Mouse (Mus musculus) heart, embryonic 12.5 days (tissue): ENCODE results near the gene Ttc32. TPM values are rescaled to one million over a fixed set of nuclear protein-coding genes. Genes with fewer than 3 reads are reported as not detected.

Source experiments
- ATAC-seq: fragments of 200-750 bp; cut with Nextera tagmentation; 2 replicates; pipeline ENCODE4 v1.8.0; 2017; ENCODE audit warnings: moderate TSS enrichment, moderate library complexity; ENCODE audit not compliant: insufficient number of reproducible peaks, low FRiP score
- H3K27ac ChIP-seq: fragments of 300-500 bp; sonication (generic); 2 replicates; pipeline ENCODE4 v1.5.1; 2016; ENCODE audit warnings: mild to moderate bottlenecking, moderate library complexity; ENCODE audit not compliant: poor library complexity, severe bottlenecking
- H3K27me3 ChIP-seq: fragments of 300-500 bp; sonication (generic); replicated peaks from 2 replicates; pipeline ENCODE4 v1.6.1; 2016; ENCODE audit warnings: mild to moderate bottlenecking, moderate library complexity
- H3K36me3 ChIP-seq: fragments of 300-500 bp; sonication (generic); 2 replicates; pipeline ENCODE4 v1.6.1; 2016; ENCODE audit warnings: mild to moderate bottlenecking, moderate library complexity
- H3K4me1 ChIP-seq: fragments of 300-500 bp; sonication (generic); replicated peaks from 2 replicates; pipeline ENCODE4 v1.6.1; 2016; ENCODE audit warnings: mild to moderate bottlenecking
- H3K4me2 ChIP-seq: fragments of 300-500 bp; sonication (generic); 2 replicates; pipeline ENCODE4 v1.6.1; 2016; ENCODE audit warnings: mild to moderate bottlenecking, moderate library complexity
- H3K4me3 ChIP-seq: fragments of 300-500 bp; sonication (generic); 2 replicates; pipeline ENCODE4 v1.5.1; 2016; ENCODE audit warnings: mild to moderate bottlenecking
- H3K9ac ChIP-seq: fragments of 300-500 bp; sonication (generic); 2 replicates; pipeline ENCODE4 v1.6.1; 2016; ENCODE audit warnings: mild to moderate bottlenecking, moderate library complexity
- H3K9me3 ChIP-seq: fragments of 300-500 bp; sonication (generic); replicated peaks from 2 replicates; pipeline ENCODE4 v1.6.1; 2016; ENCODE audit warnings: mild to moderate bottlenecking, moderate library complexity
- WGBS: fragments of 180-500 bp; shearing (Covaris S2); methylation state at CpG from one replicate; pipeline ENCODE4 v1.1.7; 2016; 5-methylcytosine and 5-hydroxymethylcytosine counted together
- polyA plus RNA-seq: library from polyadenylated mRNA; unstranded; fragments of >200 nt; fragmentation: Nextera tagmentation; extraction: Ambion mirVana; gene quantifications from 2 replicates; pipeline ENCODE4 v1.2.1, GENCODE M21; 2016

Ttc32 gene
- 11.6 and 13.0 TPM in 2 replicates for polyA plus RNA-seq

DNA sequence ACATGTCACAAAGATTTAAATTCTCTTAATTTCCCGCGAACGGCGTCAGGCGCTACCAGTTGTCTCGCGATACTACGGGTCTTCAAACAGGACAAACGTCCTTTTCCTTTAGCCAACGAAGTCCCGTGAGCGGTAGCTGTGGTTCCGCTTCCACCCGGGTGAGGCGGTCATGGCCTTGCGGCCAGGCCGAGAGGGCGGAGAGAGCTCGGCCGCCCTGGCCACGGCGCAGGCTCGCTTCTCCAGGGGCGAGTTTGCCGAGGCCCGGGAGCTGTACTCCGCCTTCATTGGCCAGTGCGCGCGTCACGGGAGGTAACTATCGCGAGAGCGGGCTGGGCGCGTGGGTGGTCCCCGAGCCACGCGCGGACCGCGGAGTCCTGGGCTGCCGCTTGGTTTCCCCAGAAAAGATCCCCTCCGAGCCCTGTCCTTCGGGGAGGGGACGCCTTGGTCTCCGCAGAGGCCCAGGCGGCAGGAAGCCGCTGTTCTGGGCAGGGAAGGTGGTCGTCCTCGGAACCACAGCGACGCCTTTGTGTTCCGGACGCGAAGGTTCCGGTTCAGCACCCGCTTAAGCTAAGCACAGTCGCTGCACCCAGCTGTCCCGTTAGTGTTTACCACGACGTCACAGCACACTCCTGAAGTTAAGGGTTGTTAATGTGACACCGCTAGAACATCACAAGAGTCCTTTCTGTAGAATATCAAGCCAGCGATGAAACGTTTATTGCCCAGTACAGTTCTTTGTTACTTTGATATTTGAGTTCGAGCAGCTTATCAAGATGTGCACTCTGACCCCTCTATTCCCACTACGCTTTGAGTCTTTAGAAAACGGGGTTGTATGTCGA lies at the start of gene Ttc32:
Gene Ttc32, plus strand, starts transcription at position 110 of the 836 bp plus-strand sequence.
- Histone ChIP-seq H3K9ac (peak within 1 kb of the TSS; percentile 84), H3K4me3 (peak within 1 kb of the TSS; percentile 68), H3K27me3 (no peaks in the 10 kb centered on the region), H3K4me2 (peak within 1 kb of the TSS; percentile 68), H3K36me3 (no peaks in the 10 kb centered on the region; the same call in 1 of the 2 replicates), H3K27ac (peak within 1 kb of the TSS; percentile 91), H3K9me3 (no peaks in the 10 kb centered on the region), H3K4me1 (no peaks in the 10 kb centered on the region; the same call in 1 of the 2 replicates)
- WGBS, result under 1% methylated on average over 69 of the region's 69 CpGs
- peak; percentile 94 for ATAC-seq

GRCm38 (mm10) chr12:8993231-8993630 lies 36.6 kb upstream of the Ttc32 start:
- WGBS, result 67% methylated on average over 8 of the region's 8 CpGs
- Histone ChIP-seq H3K4me2 (no peak overlapping the region), H3K4me1 (no peaks in the 10 kb centered on the region), H3K9ac (no peak overlapping the region), H3K27me3 (no peaks in the 10 kb centered on the region), H3K4me3 (no peak overlapping the region), H3K9me3 (no peaks in the 10 kb centered on the region), H3K36me3 (peaks cover 3% of the 10 kb centered on the region; the same call in 1 of the 2 replicates), H3K27ac (no peak overlapping the region)
- no peak for ATAC-seq

DNA sequence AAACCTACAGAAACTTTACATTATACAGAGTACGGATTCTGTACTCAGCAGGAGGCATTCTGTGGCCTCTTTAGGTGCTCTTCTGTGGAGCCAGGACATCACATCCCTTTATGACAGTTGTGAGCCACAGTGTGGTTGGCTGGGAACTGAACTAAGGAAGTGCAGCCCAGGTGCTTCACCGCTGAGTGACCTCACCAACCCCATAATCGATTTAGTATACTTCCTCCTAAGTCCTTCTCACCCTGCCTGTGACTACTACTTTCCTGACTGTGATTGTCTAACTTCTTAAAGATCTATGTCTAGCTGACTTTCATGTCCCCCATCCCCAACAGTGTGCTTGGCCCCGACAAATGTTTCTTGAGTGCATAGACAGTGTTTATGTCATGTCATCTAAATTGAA lies 31.5 kb upstream of the Ttc32 start:
- H3K4me3 ChIP-seq, result no peak overlapping the region
- no peak for ATAC-seq
- no peak overlapping the region for H3K27ac ChIP-seq
- no peak overlapping the region for H3K4me2 ChIP-seq
- no peak overlapping the region for H3K9ac ChIP-seq
- no peaks in the 10 kb centered on the region for H3K4me1 ChIP-seq
- 89% methylated on average over 4 of the region's 4 CpGs for WGBS
- H3K36me3 ChIP-seq, result peaks cover 6% of the 10 kb centered on the region; the same call in 1 of the 2 replicates
- H3K27me3 ChIP-seq, result no peaks in the 10 kb centered on the region
- H3K9me3 ChIP-seq, result no peaks in the 10 kb centered on the region

DNA sequence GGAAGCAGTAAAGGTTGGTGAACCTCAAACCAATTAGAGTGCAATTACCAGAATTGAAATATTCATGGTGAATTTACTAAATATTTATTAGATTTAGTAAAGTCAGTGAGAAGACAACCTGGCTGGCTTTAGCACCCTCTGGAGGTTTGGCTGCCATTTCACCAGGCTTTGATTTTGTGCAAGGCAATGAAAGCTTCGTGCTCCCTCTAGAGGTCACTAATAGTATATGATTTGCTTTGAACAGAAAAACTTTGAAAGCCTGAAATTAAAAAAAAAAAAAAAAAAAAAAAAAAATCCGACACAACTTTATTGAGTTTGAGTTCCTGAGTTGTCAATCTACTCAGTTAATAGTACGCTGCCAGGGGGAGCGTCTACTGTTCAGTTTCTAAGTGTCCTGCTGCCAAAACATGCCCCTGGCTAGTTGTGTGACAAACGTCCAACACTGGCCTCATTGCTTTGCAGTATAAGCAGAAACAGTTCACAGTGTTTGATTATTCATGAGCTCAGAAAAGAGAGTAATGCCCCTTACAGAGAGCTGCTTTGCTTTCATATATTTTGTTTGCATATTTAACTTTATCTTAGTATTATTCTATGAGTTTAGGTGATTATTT lies 27.7 kb upstream of the Ttc32 start:
- Histone ChIP-seq H3K27me3 (no peaks in the 10 kb centered on the region), H3K27ac (no peak overlapping the region), H3K36me3 (peaks cover 2% of the 10 kb centered on the region; the same call in 1 of the 2 replicates), H3K4me2 (no peak overlapping the region), H3K9me3 (no peaks in the 10 kb centered on the region), H3K9ac (no peak overlapping the region), H3K4me1 (no peaks in the 10 kb centered on the region), H3K4me3 (no peak overlapping the region)
- WGBS, result 15% methylated on average over 5 of the region's 5 CpGs
- ATAC-seq, result no peak

GRCm38 (mm10) chr12:9007146-9007545 lies 22.7 kb upstream of the Ttc32 start:
- no peak overlapping the region for H3K27ac ChIP-seq
- no peaks in the 10 kb centered on the region for H3K27me3 ChIP-seq
- no peak overlapping the region for H3K4me3 ChIP-seq
- H3K9ac ChIP-seq, result no peak overlapping the region
- no peaks in the 10 kb centered on the region for H3K9me3 ChIP-seq
- H3K4me2 ChIP-seq, result no peak overlapping the region
- no peak for ATAC-seq
- peaks cover 8% of the 10 kb centered on the region for H3K4me1 ChIP-seq
- 60% methylated on average over 4 of the region's 4 CpGs for WGBS
- no peaks in the 10 kb centered on the region for H3K36me3 ChIP-seq

DNA sequence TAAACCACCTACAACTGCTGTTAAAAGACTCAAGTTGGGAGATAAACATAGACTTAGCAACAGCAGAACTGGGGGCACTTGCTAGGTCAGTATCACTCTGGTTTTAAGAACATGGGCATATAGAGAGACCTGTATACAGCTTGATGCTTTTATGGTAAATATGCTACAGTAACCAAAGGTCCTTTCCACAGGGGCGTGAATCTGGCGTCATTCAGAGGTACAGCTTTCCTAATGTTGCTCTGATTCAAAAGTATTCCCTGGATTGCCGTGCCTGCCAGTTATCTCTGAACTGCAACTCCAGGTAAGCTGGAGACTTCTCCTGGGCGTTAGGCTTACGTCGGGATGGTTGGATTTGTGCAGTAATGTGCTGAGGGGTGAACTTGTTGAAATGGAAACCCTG lies 22.0 kb upstream of the Ttc32 start:
- Histone ChIP-seq H3K9ac (no peak overlapping the region), H3K4me2 (no peak overlapping the region), H3K4me3 (no peak overlapping the region), H3K36me3 (0 out of 2 replicates have a peak, but pooled peaks cover 3% of the 10 kb centered on the region), H3K4me1 (peaks cover 8% of the 10 kb centered on the region), H3K27ac (no peak overlapping the region), H3K27me3 (no peaks in the 10 kb centered on the region), H3K9me3 (no peaks in the 10 kb centered on the region)
- 83% methylated on average over 6 of the region's 6 CpGs for WGBS
- ATAC-seq, result no peak

DNA sequence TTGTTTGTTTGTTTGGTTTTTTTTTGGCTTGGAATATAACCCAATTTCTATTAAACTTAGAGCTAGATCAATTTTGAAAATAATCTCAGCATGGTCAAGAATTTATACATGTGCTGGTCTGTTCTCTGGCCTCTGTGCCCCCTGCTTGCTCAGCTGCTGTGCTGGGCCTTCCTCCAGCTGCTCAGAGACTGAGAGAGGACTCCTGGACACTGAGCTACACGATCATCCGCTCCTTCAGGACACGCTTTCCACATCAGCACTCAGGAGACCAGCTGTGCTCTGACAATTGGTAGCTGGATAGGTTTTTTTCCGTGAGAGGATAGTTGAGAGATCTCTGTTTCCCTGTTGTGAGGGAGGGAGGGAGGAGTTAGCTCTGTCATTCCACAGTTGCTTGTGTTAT lies 19.5 kb upstream of the Ttc32 start:
- 57% methylated on average over 4 of the region's 4 CpGs for WGBS
- H3K27me3 ChIP-seq, result no peaks in the 10 kb centered on the region
- no peaks in the 10 kb centered on the region for H3K9me3 ChIP-seq
- ATAC-seq, result no peak
- H3K27ac ChIP-seq, result no peak overlapping the region
- H3K4me3 ChIP-seq, result no peak overlapping the region
- 0 out of 2 replicates have a peak, but pooled peaks cover 5% of the 10 kb centered on the region for H3K36me3 ChIP-seq
- no peak overlapping the region for H3K9ac ChIP-seq
- H3K4me1 ChIP-seq, result peaks cover 8% of the 10 kb centered on the region
- H3K4me2 ChIP-seq, result no peak overlapping the region

GRCm38 (mm10) chr12:9016376-9016775 lies 13.4 kb upstream of the Ttc32 start:
- H3K27me3 ChIP-seq, result no peaks in the 10 kb centered on the region
- 90% methylated on average over 9 of the region's 9 CpGs for WGBS
- H3K27ac ChIP-seq, result no peak overlapping the region
- no peak overlapping the region for H3K4me3 ChIP-seq
- H3K4me1 ChIP-seq, result no peaks in the 10 kb centered on the region
- no peak for ATAC-seq
- no peak overlapping the region for H3K9ac ChIP-seq
- H3K9me3 ChIP-seq, result no peaks in the 10 kb centered on the region
- peaks cover 13% of the 10 kb centered on the region; the same call in 1 of the 2 replicates for H3K36me3 ChIP-seq
- H3K4me2 ChIP-seq, result no peak overlapping the region

GRCm38 (mm10) chr12:9020431-9020830 lies 9.4 kb upstream of the Ttc32 start:
- ATAC-seq, result no peak
- Histone ChIP-seq H3K36me3 (peaks cover 8% of the 10 kb centered on the region; the same call in 1 of the 2 replicates), H3K4me2 (no peak overlapping the region), H3K27me3 (no peaks in the 10 kb centered on the region), H3K4me3 (no peak overlapping the region), H3K27ac (no peak overlapping the region), H3K9ac (no peak overlapping the region), H3K4me1 (no peaks in the 10 kb centered on the region), H3K9me3 (no peaks in the 10 kb centered on the region)
- 87% methylated on average over 8 of the region's 8 CpGs for WGBS

DNA sequence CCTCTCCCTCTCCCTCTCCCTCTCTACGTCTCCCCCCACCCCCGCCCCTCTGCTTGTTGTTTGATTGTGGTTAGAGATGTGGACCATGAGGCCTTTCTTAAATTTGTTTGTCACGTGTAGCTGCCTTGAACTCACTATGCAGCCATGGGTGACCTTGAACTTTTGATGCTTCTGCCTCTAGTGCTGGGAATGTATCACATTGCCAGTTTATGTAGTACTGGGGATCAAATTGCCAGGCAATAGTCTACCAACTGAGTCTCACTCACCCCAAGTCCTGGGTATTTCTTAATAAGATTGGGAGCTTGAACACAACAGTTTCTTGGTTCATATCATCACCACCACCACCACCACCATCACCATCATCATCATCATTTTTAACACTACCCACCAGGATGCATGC lies 8.8 kb upstream of the Ttc32 start:
- no peaks in the 10 kb centered on the region for H3K27me3 ChIP-seq
- H3K4me3 ChIP-seq, result no peak overlapping the region
- 66% methylated on average over 3 of the region's 3 CpGs for WGBS
- H3K36me3 ChIP-seq, result peaks cover 8% of the 10 kb centered on the region; the same call in 1 of the 2 replicates
- no peak overlapping the region for H3K9ac ChIP-seq
- H3K4me1 ChIP-seq, result no peaks in the 10 kb centered on the region
- H3K27ac ChIP-seq, result no peak overlapping the region
- no peak for ATAC-seq
- H3K9me3 ChIP-seq, result no peaks in the 10 kb centered on the region
- no peak overlapping the region for H3K4me2 ChIP-seq

- Histone ChIP-seq H3K27me3 (no peaks in the 10 kb centered on the region), H3K9me3 (no peaks in the 10 kb centered on the region), H3K36me3 (peaks cover 4% of the 10 kb centered on the region; the same call in 1 of the 2 replicates), H3K4me2 (no peak overlapping the region), H3K4me3 (no peak overlapping the region), H3K27ac (no peak overlapping the region), H3K4me1 (no peaks in the 10 kb centered on the region), H3K9ac (no peak overlapping the region)
- WGBS, result 38% methylated on average over 4 of the region's 4 CpGs
- ATAC-seq, result no peak
Observed at GRCm38 (mm10) chr12:9023031-9023430, 6.8 kb upstream of the Ttc32 start.
